Mouse (Mus musculus) mouse embryonic stem cell (cell line): ENCODE data around the gene Dnttip1.
"Not testable (repeated sequence)": the region's sequence is repeated elsewhere in the genome, so short reads cannot be mapped to it uniquely, and the experiment has no call there.

Experiments
- in situ Hi-C, 2 experiments: fragments of 300-500 bp; cut with MboI; formaldehyde crosslinking; loops; 1 replicate in 1 of 2; 3 replicates in 1 of 2; pipeline ENCODE4 v1.14.3; 2019 to 2020; ENCODE audit warnings: low sequenced_read_pairs in 2 of 2, low pct_unique_long_range_greater_than_20kb in 1 of 2, mixed read lengths in 1 of 2; ENCODE audit not compliant: unreplicated experiment in 1 of 2

Gene Dnttip1

DNA sequence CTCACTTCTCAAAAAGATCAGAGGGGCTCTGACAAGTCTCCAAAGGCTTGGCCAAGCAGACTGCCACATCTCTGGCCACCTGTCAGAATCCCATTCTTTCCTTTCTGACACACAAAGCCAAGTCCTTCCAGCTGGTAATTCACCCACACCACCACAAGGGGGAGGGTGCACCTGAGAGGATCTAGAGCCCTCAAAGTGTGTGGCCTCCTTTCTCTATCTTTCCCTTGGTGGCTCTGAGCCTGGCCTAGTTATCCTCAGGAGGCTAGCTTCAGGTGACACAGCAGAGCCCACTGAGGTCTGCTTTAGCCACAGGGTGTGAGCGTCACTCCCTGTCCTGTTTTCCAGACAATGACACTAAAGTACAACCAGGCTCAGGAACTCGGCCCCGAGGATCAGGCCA lies 47.5 kb downstream of the Dnttip1 start:
- in situ Hi-C loops, result no loop called here

DNA sequence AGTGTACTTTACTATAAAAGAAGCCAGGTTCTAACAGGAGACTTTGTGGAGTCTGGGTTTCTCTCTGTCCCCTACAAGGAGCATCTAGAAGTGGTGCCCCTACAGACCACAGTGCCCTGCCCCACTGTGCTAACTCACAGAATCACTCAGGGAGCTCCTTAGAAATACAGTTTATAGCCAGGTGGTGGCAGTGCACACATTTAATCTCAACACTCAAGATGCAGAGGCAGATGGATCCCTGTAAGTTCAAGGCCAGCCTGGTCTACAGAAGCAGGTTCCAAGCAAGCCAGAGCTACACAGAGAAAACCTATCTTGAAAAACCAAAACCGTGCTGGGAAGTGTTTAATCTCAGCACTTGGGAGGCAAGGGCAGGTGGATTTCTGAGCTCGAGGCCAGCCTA lies 48.0 kb downstream of the Dnttip1 start:
- in situ Hi-C loops, result no loop called here

DNA sequence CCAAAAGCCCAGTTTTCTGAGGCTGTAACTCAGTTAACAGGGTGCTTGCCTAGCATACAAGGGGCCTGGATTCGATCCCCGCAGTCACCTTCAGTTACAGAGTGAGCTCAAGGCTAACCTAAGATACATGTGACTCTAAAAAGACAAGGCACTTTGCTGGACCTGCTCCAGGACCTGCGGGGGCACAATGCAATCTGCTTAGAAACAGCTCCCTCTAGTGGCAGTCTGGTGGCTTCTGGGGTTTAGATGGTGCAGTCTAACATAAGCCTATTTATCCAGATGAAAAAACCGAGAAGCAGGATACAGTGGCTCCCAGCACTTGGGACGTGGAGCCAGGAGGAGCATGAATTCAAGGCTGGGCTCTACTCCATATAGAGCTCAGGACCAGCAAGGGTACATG lies 48.5 kb downstream of the Dnttip1 start:
- in situ Hi-C loops, result no loop called here

DNA sequence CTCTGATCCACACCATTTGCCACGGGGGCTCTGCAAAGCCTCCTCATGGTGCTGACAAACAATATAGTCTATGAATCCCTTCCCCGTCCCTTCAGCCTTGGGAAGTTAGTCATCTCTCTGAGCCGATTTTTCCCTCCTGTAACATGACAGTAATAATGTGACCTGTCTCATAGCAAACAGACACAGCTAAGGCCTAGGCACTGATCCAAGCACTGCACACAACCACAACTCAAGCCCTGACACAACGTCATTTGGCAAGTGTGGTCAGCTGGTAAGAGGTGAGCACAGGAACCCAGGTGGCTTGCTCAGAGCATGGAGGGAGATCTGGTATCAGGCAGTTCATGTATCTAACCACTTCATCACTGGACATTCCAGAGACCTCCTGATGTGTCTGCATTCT lies 50.1 kb downstream of the Dnttip1 start:
- in situ Hi-C loops, result no loop called here

DNA sequence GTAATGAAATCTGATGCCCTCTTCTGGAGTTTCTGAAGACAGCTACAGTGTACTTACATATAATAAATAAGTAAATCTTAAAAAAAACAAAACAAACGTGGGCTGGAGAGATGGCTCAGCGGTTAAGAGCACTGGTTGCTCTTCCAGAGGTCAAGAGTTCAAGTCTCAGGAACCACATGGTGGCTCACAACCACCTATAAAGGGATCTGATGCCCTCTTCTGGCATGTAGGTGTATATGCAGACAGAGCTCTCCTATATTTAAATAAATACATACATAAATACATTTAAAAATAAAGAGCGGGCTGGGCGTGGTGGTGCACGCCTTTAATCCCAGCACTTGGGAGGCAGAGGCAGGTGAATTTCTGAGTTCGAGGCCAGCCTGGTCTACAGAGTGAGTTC lies 52.8 kb downstream of the Dnttip1 start:
- in situ Hi-C loops, result not testable (repeated sequence)

DNA sequence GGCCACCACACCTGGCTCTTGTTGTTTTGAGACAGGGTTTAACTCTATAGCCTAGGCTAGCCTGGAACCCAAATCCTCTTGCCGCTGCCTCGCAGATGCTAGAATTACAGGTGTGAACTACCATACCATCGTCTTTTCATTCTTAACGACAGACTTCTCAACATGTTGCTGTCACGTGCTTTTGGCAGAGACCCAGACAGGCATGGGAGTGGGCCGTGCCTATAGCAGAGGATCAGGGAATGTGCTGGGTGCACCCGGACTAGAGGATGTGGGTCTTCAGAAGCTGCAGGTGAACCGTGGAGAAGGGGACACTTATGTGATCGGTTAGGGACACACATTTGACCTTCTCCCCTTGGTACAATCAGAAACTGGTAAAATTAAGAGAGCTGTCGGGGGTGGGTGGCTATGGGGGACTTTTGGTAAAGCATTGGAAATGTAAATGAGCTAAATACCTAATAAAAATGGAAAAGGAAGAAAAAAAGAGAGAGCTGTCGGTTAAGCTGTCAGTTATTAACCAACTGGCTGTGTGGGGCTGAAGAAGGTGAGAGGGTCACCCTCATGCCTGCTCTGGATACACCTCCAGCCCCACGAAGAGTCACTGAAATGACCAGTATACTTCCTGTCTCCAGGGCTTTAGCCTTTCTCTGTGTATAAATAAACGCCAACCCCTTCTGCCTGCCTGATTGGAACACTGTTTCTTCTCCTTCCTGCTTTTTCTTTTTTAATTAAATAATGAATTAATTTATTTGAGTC lies 54.6 kb downstream of the Dnttip1 start:
- in situ Hi-C loops, result no loop called here

DNA sequence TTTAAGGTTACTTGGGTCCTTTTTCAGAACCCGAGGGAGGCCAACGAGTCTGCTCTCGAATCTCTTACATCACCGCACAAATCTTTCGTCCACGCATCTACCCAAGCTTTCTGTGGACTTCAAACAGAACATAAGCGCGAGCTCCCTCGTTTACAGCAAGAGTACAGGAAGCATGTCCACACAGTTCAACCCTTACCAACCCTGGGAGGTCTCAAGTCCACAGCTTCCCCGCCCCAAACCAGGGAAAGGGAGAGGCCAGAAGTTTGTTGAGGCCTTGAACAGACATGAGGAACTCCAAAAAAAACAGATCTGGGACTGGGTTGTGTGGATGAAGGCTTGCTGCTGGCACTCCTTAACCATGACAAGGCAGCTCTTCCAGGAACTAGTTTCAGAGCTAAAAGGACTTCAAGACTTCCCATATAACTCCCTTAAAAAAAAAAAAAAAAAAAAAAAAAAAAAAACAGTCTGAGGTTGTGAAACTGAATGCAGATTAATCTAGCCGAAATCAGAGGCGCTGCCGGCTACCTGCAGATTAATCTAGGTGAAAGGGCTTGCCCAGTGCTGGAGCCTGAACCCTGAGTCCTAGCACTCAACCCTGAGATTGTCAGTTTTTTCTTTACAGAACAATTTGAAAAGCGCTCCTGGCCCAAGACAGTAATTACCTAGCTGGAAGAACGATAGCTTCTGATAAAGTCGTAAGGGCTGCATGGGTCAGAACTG lies 57.6 kb downstream of the Dnttip1 start:
- in situ Hi-C loops, result no loop called here

DNA sequence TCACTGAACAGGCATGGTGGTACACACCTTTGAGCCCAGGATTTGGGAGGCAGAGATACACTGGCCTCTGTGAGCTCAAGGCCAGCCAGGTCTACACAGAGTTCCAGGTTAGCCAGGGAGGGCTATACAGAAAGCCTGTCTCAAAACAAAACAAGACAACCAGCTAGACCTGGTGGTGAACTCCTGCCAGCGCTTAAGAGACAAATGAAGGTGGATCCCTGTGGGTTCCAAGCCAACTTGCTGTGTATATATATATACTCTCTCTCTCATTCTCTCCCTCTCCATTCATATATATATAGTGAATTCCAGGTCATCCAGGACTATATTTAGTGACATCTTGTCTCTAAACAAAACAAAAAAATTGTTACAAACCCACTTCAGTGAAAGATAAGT lies 58.1 kb downstream of the Dnttip1 start:
- in situ Hi-C loops, result no loop called here

DNA sequence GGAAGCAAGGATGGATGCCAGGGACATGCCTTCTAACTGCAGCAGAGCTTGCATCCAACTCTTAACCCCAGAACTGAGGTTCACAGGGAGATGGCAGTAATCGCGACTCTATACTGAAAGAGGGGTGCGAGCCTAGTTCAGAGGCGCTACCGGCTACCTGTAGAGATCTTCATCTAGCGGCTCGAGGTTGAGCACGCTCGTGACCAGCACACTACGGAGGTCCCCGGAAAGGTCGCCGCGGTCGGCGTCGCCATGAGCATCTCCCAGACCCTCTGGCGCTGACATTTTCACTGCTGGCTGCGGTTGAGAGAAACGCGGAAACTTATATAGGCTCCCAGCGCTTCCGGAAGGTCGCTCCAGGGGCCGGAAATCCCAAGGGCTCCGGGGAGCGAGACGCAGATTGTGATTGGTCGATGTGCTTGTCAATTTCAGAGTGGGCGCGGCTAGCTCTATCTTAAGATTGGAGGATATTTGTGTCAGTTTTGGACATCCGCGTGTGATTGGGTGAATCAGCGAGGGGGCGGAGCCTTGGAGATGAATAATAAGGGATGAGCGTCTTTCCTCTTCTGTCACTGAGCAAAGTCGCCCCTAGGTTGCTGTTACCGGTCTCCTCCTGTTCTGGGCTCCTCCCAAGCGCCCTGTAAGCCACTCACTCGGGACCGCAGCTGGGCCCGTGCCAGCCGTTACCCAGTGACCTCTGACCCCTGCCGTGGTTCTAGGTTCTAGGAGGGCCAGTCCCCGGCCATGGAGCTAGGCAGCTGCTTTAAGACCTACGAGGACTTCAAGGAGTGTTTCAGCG lies 58.9 kb downstream of the Dnttip1 start, which contains the start of the genes Acot8 and Zswim3:
Acot8 (minus strand) TSS at position 350 of the 799 bp plus-strand sequence.
Zswim3 (plus strand) TSS at position 566 of the 799 bp plus-strand sequence.
- in situ Hi-C loops, result no loop called here

DNA sequence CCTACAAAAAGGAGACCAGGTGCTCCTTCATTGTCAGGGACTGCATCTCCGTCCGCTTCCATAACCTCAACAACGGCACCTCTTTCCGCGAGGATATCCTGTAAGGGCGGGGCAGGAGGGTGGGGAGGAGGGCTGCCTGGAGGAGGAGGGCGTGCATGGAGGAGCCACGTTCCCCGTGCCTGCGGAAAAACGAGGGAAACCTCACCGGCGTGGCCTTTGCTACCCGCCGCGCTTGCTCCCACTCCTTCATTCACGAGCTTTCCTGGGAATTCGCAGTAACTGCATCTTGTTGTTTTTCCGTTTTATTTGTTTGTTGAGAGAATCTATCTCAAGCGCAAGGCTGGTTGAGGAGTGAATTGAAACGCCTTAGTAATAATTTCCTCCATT lies 59.5 kb downstream of the Dnttip1 start:
- in situ Hi-C loops, result no loop called here

DNA sequence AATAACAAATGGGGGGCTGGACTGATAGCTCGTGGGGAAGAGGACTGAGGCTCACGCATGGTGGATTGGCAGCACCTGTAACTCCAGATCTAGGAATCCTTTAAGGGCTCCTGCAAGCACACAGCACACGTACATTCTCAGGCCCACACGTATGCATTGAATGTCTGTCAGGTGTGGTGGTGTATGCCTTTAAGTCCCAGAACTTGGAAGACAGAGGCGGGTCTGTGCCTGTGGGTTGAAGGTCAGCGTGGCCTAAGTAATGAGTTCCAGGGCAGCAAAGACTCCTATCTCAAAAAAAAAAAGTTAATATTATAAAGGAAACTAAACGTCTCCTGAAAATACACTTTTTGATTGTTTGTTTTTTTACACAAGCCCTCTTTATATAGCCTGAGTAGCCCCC lies 60.8 kb downstream of the Dnttip1 start:
- in situ Hi-C loops, result no loop called here

DNA sequence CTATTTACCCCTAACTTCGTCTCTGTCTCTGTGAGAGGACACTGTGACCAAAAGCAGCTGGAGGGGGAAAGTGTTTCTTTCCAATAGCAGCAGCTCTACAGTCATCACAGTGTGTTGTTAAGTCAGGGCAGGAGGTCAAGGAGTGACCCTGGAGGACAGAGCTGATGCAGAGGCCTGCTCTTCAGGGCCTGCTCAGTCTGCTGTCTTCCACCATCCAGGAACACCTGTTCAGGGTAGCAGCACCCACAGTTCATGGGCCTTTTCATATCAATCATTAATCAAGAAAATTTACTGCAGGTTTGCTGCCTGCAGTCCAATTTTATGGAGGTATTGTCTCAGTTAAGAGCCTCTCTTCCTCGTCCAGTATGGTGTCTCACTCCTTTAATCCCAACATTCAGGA lies 67.8 kb downstream of the Dnttip1 start:
- in situ Hi-C loops, result no loop called here

DNA sequence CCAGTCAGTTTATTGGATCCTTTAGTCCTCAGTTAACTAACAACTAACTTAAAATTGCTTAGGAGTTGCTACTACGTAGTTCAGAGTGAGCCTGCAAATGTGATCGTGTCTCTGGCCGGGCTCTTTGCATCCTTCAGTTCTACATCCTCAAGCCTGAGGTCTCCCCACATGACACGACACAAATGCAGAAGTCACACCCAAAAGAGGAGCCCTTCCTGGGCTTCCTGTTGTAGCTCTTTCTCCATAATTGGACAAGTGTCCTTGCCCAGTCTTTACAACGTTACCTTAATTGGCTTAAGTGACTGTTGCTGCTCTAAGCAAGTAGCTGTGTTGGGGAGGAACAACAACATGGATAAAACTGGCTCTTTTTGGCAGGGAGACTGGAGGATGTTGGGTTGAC lies 69.6 kb downstream of the Dnttip1 start:
- in situ Hi-C loops, result no loop called here

DNA sequence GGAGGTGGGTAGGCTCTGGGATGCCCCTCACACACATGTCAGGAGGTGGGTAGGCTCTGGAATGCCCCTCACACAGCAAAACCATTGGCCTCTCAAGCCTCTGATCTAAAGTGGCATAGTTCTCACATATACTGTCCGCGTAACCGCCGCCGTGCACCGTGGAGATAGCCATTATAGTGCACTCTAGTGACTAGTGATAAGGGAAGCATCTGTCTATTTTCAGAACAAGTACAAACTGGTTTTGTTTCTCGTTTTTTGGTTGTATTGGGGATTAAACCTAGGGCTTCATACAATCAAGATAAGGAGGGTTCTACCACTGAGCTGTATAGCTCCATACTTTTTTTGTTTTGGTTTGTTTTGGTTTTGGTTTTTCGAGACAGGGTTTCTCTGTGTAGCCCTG lies 70.0 kb downstream of the Dnttip1 start:
- in situ Hi-C loops, result no loop called here

DNA sequence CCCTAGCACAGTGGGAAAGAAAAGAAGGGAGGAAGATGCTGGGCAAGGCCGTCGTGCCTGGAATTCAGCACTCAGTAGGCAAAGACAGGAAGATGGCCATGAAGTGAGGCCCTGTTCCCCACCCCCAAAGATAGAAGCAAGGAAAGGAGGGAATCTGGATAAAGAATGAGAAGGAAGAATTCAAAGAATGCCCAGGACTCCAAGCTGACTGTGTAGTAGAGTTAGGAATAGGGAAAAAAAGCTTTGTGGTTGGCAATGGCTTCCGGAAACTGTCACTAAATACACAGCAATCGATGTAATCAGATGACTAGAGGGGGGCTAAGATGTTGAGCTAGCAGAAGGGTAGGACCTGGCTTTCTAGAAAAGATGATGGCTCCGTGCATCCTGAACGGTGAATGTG lies 71.4 kb downstream of the Dnttip1 start:
- in situ Hi-C loops, result no loop called here

DNA sequence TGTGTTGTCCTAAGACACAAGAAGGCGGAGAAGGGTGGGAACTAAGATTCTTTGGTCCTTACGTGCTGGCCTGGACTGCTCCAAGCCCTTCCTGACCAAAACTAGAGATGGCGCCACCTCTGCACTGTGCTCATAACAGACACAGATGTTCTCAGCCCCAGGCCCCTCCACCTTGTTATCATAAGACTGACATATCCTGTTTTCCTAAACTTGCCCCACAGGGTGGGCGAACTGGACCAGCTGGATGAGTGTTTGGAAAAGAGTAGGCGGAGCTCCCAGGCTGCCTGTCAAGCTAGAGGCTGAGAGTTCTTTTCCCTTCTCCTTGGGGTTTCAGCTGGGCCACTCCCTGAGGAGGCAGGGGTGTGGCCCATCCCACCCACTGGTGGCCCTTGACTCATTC lies 71.9 kb downstream of the Dnttip1 start:
- in situ Hi-C loops, result no loop called here
